Mouse (Mus musculus) spleen, postnatal 10 days (tissue): ENCODE data around the gene Fam92b.

Source experiments
- DNase-seq, 2 experiments: peaks; one replicate each; pipeline ENCODE4 v3.0.0; 2021 to 2022; ENCODE audit warnings: low spot score in 2 of 2

Gene Fam92b

DNA sequence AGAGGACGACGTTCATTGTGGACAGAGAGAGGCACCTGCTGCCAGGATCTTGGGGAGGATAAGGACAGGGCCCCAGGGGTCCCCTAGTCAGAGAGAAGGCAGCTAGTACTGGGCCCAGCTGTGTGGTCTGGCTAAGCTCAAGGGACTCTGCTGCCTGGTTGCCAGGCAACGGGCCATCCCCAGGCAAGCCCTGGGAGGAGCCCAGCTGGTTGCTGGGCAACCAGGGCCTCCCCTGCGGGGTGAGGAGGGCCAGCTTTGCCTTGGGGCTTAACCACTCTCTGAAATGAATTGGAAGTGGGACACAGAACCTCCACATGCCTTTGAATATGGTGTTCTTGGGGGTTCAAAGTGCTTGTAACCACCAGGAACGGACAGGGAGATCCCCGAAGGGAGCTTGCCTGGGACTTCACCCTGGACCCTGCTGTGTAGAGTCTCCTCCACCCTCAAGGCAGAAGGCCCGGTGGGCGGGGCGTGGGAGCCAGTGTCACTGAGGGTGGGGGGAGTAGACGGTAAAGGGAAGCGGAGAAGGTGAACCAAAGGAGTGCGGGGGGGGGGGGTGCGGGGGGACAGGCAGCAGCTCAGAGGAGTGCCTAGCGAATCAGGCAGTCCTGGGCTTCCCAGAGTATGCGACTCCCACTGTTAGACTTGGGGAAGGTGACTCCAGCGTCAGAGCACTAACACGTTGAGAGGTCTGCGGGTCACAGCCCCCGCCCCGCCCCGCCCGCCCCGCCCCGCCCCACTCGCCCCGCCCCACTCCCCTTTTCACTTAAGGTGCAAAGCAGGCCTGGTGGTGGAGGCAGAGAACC, at the start of gene Fam92b:
Gene Fam92b, minus strand, starts transcription at position 149 of the 806 bp plus-strand sequence.
- peak; percentile 17 to 58 for DNase-seq

- no peak for DNase-seq
These were observed 48.3 kb upstream of the Fam92b start for GRCm38 (mm10) chr8:120225421-120226151.

DNA sequence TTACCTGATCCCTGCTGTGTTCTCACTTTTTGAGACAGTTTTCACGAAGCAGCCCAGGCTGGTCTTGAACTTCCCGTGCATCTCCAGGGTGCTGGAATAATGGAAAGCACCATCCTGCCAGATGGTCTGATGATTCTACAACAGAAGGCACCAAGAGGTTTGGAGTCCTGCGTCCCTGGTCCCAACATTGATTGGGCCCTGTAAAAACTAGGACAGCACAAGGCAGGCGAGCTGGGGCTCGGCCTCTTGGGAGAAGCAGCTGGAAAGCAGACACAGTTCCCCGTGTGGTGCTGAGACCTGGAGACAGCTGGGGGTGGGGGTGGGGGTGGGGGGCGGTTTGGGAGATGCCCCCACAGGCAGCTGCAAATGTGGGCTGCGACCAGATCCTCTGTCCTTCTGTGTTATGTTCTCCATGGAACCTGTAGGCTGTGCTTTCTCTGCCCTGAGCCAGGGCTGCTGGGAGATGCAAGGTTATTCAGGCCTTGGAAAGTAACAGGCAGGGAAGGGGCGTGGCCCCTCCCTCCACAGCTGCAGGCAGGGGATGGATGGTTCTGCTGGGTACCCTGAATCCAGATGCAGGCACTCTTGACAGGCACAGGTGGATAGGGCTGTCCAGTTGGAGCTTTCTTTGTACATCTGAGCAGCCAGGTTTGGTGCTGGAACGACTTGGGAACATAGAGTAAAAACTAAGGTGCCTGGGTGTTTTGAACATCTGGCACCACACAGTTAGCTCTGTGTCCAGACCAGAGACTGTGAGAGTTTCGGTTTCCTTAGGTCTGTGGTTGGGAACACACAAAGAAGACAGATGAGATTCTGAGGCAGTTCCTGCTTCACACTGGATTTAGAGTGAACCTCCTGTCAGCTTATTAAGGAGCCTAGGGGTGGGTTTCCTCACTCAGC, 47.5 kb upstream of the Fam92b start:
- no peak for DNase-seq

GRCm38 (mm10) chr8:120222548-120222947, 45.3 kb upstream of the Fam92b start:
- DNase-seq = no peak

DNA sequence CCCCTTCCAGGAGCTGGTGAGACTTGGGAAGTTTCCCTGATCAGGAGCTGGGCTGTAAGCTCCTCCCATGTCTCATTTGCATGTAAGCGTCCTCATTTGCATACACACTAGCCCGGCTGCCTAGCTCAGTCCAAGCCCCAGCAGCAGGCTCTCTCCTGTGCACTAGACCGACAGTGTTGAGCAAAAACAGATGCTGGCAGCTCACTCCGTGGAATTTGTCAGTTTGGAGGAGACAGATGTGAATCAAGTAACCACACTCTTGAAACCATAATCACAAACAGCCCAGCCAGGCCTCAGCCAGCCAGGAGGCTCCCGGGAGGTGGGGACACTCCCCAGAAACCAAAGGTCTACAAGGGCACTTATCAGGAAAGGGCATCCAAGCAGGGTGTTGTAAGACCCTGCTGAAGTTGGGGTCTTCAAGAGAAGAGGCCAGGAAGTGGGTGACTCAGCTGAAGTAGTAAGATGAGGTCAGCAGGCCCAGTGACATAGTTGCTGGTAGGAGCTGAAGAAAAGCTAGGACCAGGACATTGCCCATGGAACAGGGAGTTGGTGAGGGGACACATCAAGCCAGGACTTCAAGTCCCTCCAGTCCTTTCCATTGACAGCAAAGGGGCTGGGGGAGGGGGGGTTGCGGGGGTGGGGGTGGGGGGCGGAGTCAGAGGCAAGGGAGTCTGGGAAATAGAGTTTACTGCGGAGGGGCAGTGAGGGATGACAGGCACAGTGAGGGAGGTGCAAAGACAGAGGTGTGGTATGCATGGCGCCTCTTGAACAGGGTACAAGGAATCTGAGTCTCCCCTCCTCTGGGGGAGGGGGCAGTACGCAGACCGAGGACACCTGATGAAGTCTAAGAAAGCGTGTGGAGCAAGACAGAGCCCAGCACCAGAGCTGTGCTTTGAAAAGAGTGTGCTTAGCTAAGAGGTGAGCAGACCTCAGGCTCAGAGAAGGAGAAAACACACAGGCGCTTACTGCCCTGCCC, 39.9 kb upstream of the Fam92b start:
- DNase-seq = no peak

DNA sequence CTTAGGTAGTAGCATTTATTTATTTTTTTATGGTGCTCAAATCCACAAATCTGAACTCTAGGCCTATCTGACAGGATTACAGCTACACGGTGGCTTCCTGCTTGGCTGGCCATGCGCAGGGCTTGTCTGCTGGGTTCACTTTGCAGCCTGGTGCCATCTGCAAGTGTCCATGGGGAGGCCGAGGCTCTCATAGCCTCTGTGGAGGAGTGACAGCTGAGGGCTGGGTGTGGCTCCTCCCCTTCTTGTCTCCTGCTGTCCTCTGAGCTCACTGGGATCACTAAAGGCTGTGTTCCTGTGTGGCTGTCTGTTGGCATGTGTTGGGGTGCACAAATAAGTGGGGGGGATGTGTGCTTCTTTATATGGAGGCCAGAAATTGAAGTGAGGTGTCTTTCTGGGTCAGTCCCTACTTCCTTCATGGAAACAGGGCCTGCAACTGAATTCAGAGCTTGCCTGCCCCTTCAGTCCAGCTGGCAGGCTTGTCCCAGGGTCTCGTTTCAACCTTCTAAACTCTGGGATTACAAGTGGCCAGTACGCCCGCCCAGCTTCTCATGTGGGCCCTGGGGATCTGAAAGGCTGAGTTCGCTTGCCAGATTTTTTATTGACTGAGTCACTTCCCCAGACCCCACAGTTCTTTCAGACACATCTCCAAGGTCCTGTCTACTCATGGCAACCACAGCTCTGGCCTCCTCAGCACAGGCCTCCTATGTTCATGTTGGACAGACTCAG, 38.3 kb upstream of the Fam92b start:
- DNase-seq = peak in 1 of 2 experiments; percentile 32

GRCm38 (mm10) chr8:120213939-120214338, 36.7 kb upstream of the Fam92b start:
- peak in 1 of 2 experiments; percentile 41 for DNase-seq

GRCm38 (mm10) chr8:120213229-120213628, 36.0 kb upstream of the Fam92b start:
- no peak for DNase-seq

DNA sequence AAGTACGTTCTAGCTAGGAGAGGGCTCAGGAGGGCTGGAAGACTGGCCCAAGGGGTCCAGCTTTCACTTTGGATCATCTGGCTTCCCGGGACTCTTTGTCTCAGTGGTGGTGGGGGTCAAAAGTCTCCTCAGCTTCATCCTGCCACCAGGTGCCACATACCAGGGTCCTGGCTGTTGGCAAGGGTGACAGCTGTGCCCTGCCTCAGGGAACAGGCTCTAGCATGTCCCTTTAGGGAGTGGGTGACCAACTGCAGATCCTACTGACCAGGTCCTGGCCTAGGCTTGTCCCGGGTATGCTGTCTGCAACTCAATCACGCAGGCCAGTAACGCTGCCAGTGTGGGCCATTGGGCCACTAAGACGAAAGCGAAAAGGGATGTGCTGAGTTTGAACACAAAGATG, 35.3 kb upstream of the Fam92b start:
- DNase-seq = no peak

- no peak for DNase-seq
These were observed 34.1 kb upstream of the Fam92b start for GRCm38 (mm10) chr8:120211345-120211744.

DNA sequence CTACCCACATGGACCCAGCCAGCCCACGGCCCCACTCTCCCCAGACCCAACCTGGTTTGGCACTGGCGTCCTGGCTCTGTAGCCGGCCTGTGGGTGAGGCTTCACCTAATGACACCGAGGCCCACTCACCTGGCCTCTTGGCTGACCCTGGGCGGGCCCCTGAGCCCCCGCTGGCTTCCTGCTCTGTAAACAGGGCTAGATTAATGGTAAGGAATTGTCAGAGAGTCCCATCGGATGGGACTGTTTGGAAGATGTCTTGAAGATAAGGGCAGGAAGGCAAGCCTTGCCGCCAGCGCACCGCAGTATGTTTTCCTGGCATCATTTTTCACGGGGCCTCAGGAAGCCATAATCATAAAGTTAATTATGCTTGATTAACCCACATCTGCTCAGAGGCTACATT, 30.8 kb upstream of the Fam92b start:
- DNase-seq = no peak

- no peak for DNase-seq
These were observed 30.1 kb upstream of the Fam92b start for GRCm38 (mm10) chr8:120207364-120207763.

GRCm38 (mm10) chr8:120205916-120206315, 28.6 kb upstream of the Fam92b start:
- DNase-seq = no peak

DNA sequence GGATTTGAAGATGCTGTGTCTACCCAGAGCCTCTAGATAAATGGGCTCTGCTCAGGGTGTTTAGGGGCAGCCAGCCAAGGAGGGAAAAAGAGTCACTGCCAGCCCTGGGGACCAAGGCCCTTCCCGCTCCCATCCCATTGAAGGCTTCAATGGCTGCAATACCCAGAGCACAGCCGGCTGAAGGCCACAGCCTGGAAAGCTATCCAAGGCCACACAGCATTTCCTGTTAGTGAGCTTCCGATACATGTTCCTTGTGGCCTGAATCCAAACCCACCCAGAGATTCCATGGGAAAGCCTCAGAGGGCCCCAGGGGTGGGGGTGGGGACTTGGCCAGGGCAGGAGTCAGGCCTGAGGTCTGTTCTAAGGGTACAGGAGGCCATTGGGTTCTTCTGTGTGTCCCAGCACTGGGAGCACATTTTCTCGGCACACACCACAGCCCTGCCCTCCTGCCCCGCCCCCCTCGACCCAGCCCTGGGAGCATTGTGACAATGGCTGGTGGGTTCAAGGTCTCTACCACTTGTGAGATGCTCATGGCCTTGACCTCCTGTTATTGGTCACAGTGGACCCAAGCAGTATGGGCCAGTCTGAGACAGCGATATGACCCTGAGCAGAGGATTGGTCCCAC, 27.6 kb upstream of the Fam92b start:
- DNase-seq = no peak

- no peak for DNase-seq
These were observed 25.3 kb upstream of the Fam92b start for GRCm38 (mm10) chr8:120202546-120202945.

DNA sequence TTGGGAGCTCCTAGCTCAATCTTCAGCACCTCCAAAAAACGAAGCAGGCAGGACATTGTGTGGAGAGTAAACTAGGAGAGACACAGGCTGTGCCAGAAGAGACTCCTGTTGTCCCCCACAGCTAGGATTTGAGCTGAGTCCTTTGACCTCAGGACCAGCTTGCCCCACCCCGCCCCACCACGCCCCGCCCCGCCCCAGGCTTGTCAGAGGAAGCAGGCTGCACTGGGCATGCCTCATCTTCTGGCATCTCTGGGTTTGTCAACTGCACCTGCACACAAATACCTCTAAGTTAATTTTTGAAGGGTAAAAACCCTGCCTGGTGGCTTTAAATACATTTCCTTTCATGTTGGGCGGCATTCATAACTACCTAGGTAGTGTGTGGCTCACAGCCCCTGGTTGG, 24.1 kb upstream of the Fam92b start:
- no peak for DNase-seq

- DNase-seq = no peak
These were observed 14.9 kb upstream of the Fam92b start for GRCm38 (mm10) chr8:120192118-120192517.

GRCm38 (mm10) chr8:120191633-120192032, 14.4 kb upstream of the Fam92b start:
- DNase-seq = no peak

DNA sequence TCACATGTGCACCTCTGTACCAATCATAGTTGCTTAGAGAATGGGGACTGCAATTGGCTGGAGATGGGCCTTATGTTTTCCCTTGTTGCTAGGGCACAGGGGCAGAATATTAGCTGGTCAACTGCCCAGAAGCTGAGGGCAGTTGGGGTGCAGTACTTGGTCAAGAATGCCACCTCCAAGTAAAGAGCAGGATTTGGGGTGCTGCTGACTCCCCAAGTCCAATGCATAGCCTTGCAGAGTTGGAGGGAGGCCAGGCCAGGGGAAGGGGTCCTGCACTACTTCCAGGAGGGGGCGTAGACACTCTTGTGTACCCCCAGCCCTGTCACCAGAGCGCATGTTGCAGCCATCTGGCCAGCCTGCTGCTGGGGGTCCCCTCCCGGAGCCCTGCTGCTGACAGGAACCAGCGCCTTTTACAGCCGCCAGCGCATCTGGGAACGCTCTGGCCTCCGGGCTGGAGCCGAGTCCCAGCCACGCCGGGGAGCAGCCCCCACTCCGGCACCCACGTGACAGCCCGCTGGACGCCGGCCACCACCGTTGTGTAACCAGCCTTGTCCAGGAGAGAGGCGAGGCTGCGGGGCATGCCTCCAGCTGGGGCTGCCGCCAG, 13.6 kb upstream of the Fam92b start:
- peak in 1 of 2 experiments; percentile 44 for DNase-seq
